Mouse (Mus musculus) c-Kit-positive CD71-negative TER-119-negative erythroid progenitor cells, embryonic 14.5 days (primary cell): ENCODE measurements around the gene Olfr873.
"Not testable (repeated sequence)": the region's sequence is repeated elsewhere in the genome, so short reads cannot be mapped to it uniquely, and the experiment has no call there.

ENCODE experiments used
- DNase-seq: peaks from one replicate; pipeline ENCODE4 v3.0.0-alpha.2; 2013; ENCODE audit warnings: low read depth

Olfr873 gene

GRCm38 (mm10) chr9:20298232-20298631 is at the start of gene Olfr873:
Gene Olfr873, plus strand, starts transcription at chr9:20298532.
- DNase-seq, result no peak

DNA sequence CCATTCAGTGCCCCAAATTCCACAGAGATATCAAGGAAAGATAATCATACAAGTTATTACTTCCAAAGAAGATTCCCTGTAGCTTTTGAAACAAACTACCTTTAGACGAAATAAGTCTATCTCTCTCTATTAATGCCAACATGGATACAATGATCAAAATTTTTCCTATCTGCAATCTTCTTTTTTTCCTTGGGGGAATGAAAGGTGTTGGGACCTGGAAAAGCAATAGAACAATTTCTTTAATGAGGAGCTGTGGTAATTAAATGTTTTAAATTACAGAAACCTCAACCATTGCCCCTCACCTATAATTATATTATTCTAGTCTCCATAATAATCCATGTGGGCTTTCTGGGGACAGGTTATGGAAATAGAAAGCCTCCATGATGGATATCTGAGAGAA is 16.3 kb upstream of the Olfr873 start, which contains the start of gene Olfr39:
Gene Olfr39, plus strand, starts transcription at position 301 of the 400 bp plus-strand sequence.
- DNase-seq, result no peak

DNA sequence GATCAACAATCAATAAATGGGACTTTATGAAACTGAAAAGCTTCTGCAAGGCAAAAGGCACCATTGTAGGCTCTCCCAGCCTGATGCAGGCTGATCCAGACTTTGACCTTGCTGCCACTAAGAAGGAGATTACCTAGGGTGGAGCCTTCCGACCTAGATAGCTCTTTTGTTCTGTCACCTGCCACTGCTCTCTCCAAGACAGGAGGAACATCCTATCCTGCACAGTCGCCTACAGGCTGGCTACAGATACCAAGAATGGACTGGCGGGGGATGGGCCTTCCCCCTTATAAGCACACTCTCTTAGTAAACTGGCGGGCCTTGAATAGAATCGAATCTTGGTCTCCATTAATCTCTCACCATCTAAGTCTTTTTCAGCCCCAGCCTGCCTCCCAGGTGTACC is 2.8 kb upstream of the Olfr873 start:
- DNase-seq, result not testable (repeated sequence)

DNA sequence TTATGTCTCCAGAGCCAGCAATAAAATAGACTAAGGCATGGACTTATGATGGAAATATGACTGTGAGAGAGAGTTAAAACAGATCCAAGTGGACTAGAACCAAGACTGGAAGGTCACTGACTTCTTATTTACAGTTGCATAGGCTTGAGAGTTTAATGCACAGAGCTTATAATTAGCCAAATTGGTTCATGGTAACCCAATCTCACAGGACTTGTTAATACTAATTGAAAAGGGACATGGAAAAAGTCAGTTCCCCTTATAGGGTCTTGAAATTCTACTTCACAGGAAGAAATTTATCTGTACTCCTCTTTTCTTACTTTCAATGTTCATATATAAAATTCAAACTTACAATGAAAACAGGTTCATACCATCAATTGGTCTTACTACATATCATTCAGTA is 37.7 kb downstream of the Olfr873 start, which contains the start of gene Olfr18:
Gene Olfr18, minus strand, starts transcription at position 101 of the 400 bp plus-strand sequence.
- no peak for DNase-seq

GRCm38 (mm10) chr9:20348501-20348900 is 50.2 kb downstream of the Olfr873 start:
- no peak for DNase-seq
